In the genomic region with DNA sequence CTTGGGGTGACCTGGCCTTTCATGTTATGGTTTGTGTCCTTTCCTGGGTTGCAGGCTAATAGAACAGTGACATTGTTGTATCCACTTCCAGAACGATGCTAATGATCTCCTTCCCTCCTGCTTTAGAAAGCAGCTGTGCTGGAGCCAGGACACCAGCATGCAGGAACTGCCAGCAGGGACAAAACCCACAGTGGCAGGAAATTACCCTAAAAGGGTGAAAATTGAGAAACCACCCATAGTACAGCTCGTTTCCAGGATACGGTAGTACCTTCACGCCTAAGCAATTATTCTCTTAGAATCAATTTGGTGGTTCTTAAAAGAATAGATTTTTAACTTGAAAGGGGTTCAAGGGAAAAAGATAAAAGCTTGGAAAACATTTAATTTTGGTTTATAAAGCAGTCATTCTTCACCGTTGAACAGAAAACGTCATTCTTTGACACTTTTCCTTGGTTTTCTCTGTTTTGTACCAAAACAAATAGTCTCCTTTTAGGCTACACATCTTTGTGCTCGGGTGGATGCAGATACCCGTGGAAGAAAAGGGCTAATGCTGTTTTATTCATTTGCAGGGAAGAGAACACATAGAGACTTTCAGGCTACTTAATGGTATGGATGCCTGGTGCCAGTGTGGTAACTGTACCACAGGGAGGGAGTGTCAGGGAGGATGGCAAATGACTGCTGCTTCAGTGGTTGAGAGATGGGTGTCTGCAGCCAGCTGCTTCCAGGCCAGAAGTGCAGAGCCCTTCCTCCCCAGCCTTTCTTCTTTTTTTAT, we compare ENCODE assay signal across 15 mouse cellular contexts.
DNase-seq lines count a peak whose midpoint lies in the region; ATAC-seq lines count a peak whose summit lies in the region.
"Had no signal": no experiment of that assay in that cellular context is flagged by ENCODE, and none has a peak within 500 bp of the region (broad histone marks: within the 10 kb centered on the region; RNA-seq: fewer than 3 reads in every experiment).

No protein-coding gene starts in this region.

- H3K27ac ChIP-seq in forebrain, embryonic 11.5 days (ENCODE audit: low read depth, low read length) = no peak overlapping the region
- no peak overlapping the region for H3K27ac ChIP-seq in forebrain, embryonic 10.5 days
- 0 out of 2 replicates have a peak overlapping the region, but pooled peaks have one; percentile 11 for H3K27ac ChIP-seq in limb, embryonic 10.5 days
- H3K27ac ChIP-seq: liver, embryonic 14.5 days had no signal

- H3K9ac ChIP-seq in forebrain, embryonic 11.5 days (ENCODE audit: low read length) = no peak overlapping the region
- H3K9ac ChIP-seq: liver, embryonic 14.5 days had no signal

- WGBS in forebrain, embryonic 11.5 days = 35% methylated on average over 8 of the region's 8 CpGs
- 59% methylated on average over 8 of the region's 8 CpGs for WGBS in forebrain, embryonic 10.5 days
- 74% methylated on average over 8 of the region's 8 CpGs for WGBS in limb, embryonic 10.5 days

- no peaks in the 10 kb centered on the region for H3K27me3 ChIP-seq in forebrain, embryonic 11.5 days (ENCODE audit: control insufficient read depth, insufficient read depth, low read length)
- no peaks in the 10 kb centered on the region for H3K27me3 ChIP-seq in forebrain, embryonic 10.5 days (ENCODE audit: poor library complexity, severe bottlenecking)
- no peaks in the 10 kb centered on the region for H3K27me3 ChIP-seq in limb, embryonic 10.5 days (ENCODE audit: low read depth, poor library complexity, severe bottlenecking)
- H3K27me3 ChIP-seq: CH12.LX, Patski had no signal

- H3K4me2 ChIP-seq in forebrain, embryonic 11.5 days (ENCODE audit: low read depth, low read length, severe bottlenecking) = no peak overlapping the region

- peak; percentile 53; the same call in 1 of the 2 replicates for ATAC-seq in forebrain, embryonic 11.5 days (replicated peaks; ENCODE audit: low FRiP score)
- ATAC-seq: Patski had no signal

- no peak overlapping the region for H3K4me3 ChIP-seq in forebrain, embryonic 11.5 days (ENCODE audit: low read depth, low read length)
- H3K4me3 ChIP-seq in forebrain, embryonic 10.5 days = no peak overlapping the region
- H3K4me3 ChIP-seq in limb, embryonic 10.5 days = no peak overlapping the region

- no peaks in the 10 kb centered on the region for H3K4me1 ChIP-seq in forebrain, embryonic 11.5 days (replicated peaks; ENCODE audit: control insufficient read depth, insufficient read depth, low read length)
- H3K4me1 ChIP-seq in forebrain, embryonic 10.5 days = peaks cover 13% of the 10 kb centered on the region
- no peaks in the 10 kb centered on the region; the same call in 1 of the 2 replicates for H3K4me1 ChIP-seq in limb, embryonic 10.5 days

- no peaks in the 10 kb centered on the region for H3K9me3 ChIP-seq in forebrain, embryonic 11.5 days (ENCODE audit: control insufficient read depth, low read length)
- H3K9me3 ChIP-seq in forebrain, embryonic 10.5 days = no peaks in the 10 kb centered on the region
- no peaks in the 10 kb centered on the region for H3K9me3 ChIP-seq in limb, embryonic 10.5 days (replicated peaks)

- H3K36me3 ChIP-seq in forebrain, embryonic 11.5 days (ENCODE audit: control insufficient read depth, insufficient read depth, low read length) = no peaks in the 10 kb centered on the region
- H3K36me3 ChIP-seq in forebrain, embryonic 10.5 days (replicated peaks) = no peaks in the 10 kb centered on the region
- H3K36me3 ChIP-seq in limb, embryonic 10.5 days = no peaks in the 10 kb centered on the region

- no peak for DNase-seq in forebrain, embryonic 11.5 days (ENCODE audit: low spot score)
- DNase-seq in forebrain, embryonic 10.5 days (ENCODE audit: extremely low spot score, low spot score) = no peak
- peak; percentile 34 to 43 for DNase-seq in right cerebral cortex, postnatal 10 days (ENCODE audit: low spot score in 2 of 2)
- DNase-seq in right cerebral cortex, postnatal 14 days = no peak
- no peak for DNase-seq in limb, embryonic 10.5 days (ENCODE audit: low spot score)
- DNase-seq in thymus, postnatal 4 days = no peak
- no peak for DNase-seq in urinary bladder, postnatal 4 days (ENCODE audit: low spot score in 2 of 2)
- no peak for DNase-seq in kidney, postnatal 25 days
- DNase-seq: cerebellum, adult 2 months; kidney, adult 8-10 months; lung, postnatal 10 days; thymus, postnatal 25 days had no signal

Comparison
In these comparisons a context has a peak if more than half of its experiments do, and no peak if none do; other contexts are left out.
1. DNase-seq: peak in right cerebral cortex, postnatal 10 days (2 of 2); none in forebrain, embryonic 11.5 days (single experiment), forebrain, embryonic 10.5 days (single experiment), right cerebral cortex, postnatal 14 days (single experiment), limb, embryonic 10.5 days (single experiment), thymus, postnatal 4 days (single experiment), urinary bladder, postnatal 4 days (0 of 2) and kidney, postnatal 25 days (0 of 2).